Mouse (Mus musculus): ENCODE measurements around the gene Olfr1253.

Olfr1253 gene

DNA sequence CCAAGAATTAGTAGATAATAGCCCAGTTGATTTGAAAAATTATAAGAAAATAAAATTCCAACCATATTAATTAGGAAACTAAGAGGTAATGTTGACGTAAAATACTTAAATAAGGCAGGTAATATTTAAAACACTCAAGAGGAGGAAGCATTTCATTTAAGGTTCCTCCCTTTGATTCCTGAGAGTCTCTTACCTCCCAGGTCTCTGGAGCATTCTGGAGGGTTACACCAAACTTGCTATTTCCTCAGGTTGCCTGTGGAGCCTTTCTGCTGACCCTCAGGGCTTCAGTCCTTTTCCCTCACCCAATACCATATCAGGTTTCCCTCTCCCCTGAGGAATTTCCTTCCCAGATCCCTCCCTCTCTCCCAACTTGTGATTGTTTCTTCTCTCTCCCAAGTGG lies at the start of gene Olfr1253:
TSS of gene Olfr1253 (minus strand) at position 101 of the 400 bp plus-strand sequence.
- DNase-seq, result no peak

DNA sequence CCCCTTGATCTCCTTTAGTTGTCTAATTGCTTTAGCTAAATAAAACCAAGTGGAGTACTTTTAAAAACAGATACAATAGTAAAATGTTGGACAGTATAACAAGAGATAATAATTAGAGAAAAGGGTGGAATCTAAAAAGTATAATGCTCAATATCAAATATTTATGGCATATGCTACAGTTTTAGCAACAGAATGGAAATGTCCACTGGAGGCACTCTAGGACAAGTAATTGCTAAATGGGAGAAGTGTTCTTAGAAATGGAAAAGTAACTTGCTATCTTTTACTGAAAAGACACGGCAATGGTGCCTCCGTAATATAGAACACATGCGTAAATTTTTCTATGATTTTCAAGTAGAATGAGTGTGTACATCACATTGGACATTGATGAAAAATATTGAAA lies 42.7 kb upstream of the Olfr1253 start:
- no peak for DNase-seq

DNA sequence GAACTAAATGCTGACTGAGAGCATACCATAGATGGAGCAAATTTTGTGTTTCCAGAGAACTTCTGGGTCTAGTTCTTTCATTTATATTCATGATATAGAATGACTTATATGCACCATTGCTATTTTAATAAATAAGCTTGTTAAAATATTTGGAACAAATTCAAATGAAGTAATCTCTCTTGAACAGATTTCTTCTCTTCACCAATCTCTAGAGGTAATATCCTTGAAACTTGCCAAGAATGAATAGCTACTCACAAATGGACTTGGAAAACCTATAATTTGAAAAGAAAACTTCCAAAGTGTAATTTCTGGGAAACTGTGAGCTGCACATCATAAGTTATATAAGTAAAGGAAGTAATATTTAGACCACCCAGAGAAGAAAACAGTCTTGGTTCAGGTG lies 36.6 kb upstream of the Olfr1253 start, which contains the start of gene Olfr1254:
TSS of gene Olfr1254 (minus strand) at position 101 of the 400 bp plus-strand sequence.
- DNase-seq, result no peak

DNA sequence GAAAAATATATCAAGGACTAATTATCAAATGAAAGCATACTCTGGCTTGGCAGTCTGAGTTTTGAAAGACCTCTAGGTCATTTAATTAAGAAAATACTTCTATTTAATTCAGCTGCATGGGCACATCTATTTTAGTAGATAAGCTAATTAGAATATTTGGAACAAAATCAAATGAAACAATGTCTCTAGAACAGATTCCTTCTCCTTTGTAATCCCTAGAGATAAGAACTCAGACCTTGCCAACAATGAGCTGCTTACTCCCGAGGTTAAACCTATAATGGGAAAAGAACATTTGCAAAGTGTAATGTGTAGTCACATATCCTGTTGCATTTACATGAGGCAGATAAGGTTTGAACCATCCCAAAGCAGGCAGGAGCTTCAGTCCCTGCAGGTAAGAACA lies 32.0 kb downstream of the Olfr1253 start, which contains the start of gene Olfr1252:
TSS of gene Olfr1252 (minus strand) at position 101 of the 400 bp plus-strand sequence.
- no peak for DNase-seq
